Mouse (Mus musculus) layer of hippocampus, adult 11-12 months (tissue): ENCODE results near the gene Fgg.

ENCODE experiments used
- DNase-seq: peaks from one replicate; pipeline ENCODE4 v3.0.0; 2022; ENCODE audit warnings: low spot score

Gene Fgg

GRCm38 (mm10) chr3:83007557-83007956 is at the start of gene Fgg:
Gene Fgg, plus strand, starts transcription at chr3:83007724.
- DNase-seq = no peak

GRCm38 (mm10) chr3:82971046-82971445 is 36.5 kb upstream of the Fgg start:
- no peak for DNase-seq

- no peak for DNase-seq
Observed at GRCm38 (mm10) chr3:82980818-82981217, 26.7 kb upstream of the Fgg start.

- no peak for DNase-seq
Observed at GRCm38 (mm10) chr3:82981861-82982260, 25.7 kb upstream of the Fgg start.

GRCm38 (mm10) chr3:82984840-82985239 is 22.7 kb upstream of the Fgg start:
- DNase-seq = no peak

- no peak for DNase-seq
Observed at GRCm38 (mm10) chr3:82991963-82992362, 15.6 kb upstream of the Fgg start.

GRCm38 (mm10) chr3:82992956-82993355 is 14.6 kb upstream of the Fgg start:
- no peak for DNase-seq

GRCm38 (mm10) chr3:82995368-82995767 is 12.2 kb upstream of the Fgg start:
- DNase-seq = no peak

GRCm38 (mm10) chr3:82996656-82997055 is 10.9 kb upstream of the Fgg start:
- no peak for DNase-seq

- DNase-seq = peak; percentile 85
Observed at GRCm38 (mm10) chr3:82998772-82999463, 8.6 kb upstream of the Fgg start.

- DNase-seq = no peak
Observed at GRCm38 (mm10) chr3:82999995-83000394, 7.5 kb upstream of the Fgg start.

- peak; percentile 37 for DNase-seq
Observed at GRCm38 (mm10) chr3:83002191-83002590, 5.3 kb upstream of the Fgg start.

GRCm38 (mm10) chr3:83003068-83003467 is 4.5 kb upstream of the Fgg start:
- no peak for DNase-seq

- DNase-seq = no peak
Observed at GRCm38 (mm10) chr3:83004801-83005200, 2.7 kb upstream of the Fgg start.

- no peak for DNase-seq
Observed at GRCm38 (mm10) chr3:83010291-83010690, 2.8 kb downstream of the Fgg start.

- no peak for DNase-seq
Observed at GRCm38 (mm10) chr3:83011136-83011535, 3.6 kb downstream of the Fgg start.

GRCm38 (mm10) chr3:83011565-83011964 is 4.0 kb downstream of the Fgg start:
- DNase-seq = no peak

GRCm38 (mm10) chr3:83012636-83013035 is 5.1 kb downstream of the Fgg start:
- DNase-seq = no peak

- DNase-seq = no peak
Observed at GRCm38 (mm10) chr3:83013951-83014350, 6.4 kb downstream of the Fgg start.

- DNase-seq = no peak
Observed at GRCm38 (mm10) chr3:83016236-83016635, 8.7 kb downstream of the Fgg start.

- no peak for DNase-seq
Observed at GRCm38 (mm10) chr3:83020387-83020786, 12.9 kb downstream of the Fgg start.

GRCm38 (mm10) chr3:83021176-83021575 is 13.7 kb downstream of the Fgg start:
- DNase-seq = no peak

GRCm38 (mm10) chr3:83025036-83025435 is 17.5 kb downstream of the Fgg start:
- DNase-seq = no peak
